Mouse (Mus musculus) frontal cortex, postnatal 14 days (tissue): Measurements from ENCODE around the gene Slc13a3.

Experiments
- DNase-seq, 2 experiments: peaks; one replicate each; pipeline ENCODE4 v3.0.0; 2022; ENCODE audit warnings: low spot score in 2 of 2

Slc13a3 gene

DNA sequence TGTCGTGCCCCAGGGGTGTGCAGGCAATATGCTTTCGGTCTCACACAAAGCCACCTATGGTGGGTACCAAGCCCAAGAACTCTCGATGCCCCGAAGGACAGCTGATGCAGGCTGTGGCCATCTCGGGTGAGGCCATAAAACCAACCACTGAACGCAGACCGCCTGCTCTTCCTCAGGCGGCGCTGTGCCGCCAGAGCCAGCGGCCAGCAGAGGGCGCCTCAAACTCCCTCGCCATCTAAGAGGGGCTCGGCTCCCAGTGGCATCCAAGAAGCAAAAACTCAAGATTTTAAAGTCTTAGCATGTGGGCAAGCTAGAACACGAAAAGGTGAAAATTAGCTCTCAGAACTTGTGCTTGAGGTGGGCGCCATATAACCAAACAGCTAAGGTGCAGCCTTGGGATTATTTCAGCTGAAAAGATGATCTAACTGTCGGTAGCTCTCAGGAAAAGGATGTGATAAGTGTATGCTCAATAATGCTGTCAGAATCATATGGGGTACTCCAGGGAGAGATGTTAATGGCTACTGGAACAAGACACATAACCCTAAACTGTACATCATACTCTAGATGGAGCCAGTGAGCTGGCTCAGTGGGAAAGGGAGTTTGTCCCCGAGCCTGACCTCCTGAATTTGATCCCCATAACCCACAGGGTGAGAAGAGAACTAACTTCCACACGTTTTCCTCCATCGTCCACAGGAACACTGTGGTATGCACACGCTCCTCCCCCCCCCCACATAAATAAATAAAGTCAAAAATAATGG is 108.5 kb downstream of the Slc13a3 start:
- peak in 1 of 2 experiments; percentile 56 for DNase-seq

DNA sequence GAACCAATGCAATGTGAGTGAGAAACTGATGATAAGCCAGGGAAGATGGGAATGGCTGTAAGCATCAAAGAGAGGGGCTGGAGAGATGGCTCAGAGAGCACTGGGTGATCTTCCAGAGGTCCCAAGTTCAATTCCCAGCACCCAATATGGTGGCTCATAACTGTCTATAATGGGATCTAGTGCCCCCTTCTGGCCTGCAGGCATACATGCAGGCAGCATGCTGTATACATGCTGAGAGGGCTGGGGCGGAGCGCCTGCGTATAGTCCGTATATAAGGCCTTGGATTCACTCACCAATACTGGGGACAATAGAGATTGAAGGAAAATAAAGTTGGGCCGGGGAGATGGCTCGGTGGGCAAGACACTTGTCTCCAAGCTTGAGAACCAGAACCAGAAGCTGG is 109.7 kb downstream of the Slc13a3 start:
- DNase-seq, result no peak

DNA sequence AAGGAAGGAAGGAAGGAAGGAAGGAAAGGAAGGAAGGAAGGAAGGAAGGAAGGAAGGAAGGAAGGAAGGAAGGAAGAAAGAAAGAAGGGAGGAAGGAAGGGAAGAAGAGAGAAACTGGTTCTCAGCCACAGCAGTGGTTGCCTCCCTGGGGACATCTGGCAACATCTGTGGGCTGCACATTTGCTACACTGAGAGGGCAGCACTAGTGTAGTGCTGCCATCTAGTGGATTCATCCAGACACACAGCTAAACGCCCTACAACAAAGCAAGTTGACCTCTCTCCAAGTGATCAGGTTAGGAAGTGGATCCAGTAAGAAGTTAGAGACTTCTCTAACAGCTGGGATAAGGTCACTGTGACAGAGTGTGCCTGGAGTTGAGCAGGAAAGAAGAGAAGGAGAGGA is 112.2 kb downstream of the Slc13a3 start:
- peak in 1 of 2 experiments; percentile 35 for DNase-seq
